ENCODE assay signal across 8 mouse cellular contexts in the genomic region with DNA sequence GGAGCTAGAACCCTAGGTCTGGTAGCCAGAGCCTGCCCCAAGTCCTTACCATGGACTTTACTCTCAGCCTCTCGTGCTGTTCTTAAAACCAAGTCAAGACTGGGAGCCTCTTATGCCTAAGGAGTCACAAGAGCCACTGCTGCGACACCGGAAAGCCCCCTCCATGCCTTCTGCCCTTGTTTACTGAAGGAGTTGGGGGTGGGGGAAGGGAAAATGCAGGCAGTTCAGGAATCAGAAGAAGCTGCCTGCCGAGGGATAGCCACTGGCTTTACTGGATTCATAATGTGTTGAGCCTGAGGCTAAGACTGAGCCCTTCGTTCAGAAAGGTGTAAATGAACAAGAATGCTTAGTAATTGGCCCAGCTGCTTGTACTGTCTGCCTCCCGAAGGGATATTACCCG. TPM values are rescaled to one million over a fixed set of nuclear protein-coding genes. Genes with fewer than 3 reads are reported as not detected.
DNase-seq lines count a peak whose midpoint lies in the region; ATAC-seq and TF ChIP-seq lines count a peak whose summit lies in the region.

No protein-coding gene starts in this region.

- no peak for ATAC-seq in embryonic facial prominence, embryonic 14.5 days (ENCODE audit: low read depth)
- peak; percentile 9; the same call in 1 of the 2 replicates for ATAC-seq in neural tube, embryonic 13.5 days (ENCODE audit: low read depth)

- peak overlapping the region; percentile 67 for H3K27ac ChIP-seq in liver, adult 2 months (replicated peaks; ENCODE audit: insufficient read depth, low read depth, low read length)
- H3K27ac ChIP-seq in embryonic facial prominence, embryonic 14.5 days (replicated peaks; ENCODE audit: low read depth, low read length): no peak overlapping the region
- peak overlapping the region; percentile 94 for H3K27ac ChIP-seq in limb, embryonic 10.5 days
- peak overlapping the region; percentile 83; the same call in 1 of the 2 replicates for H3K27ac ChIP-seq in neural tube, embryonic 13.5 days (replicated peaks)

- H3K27me3 ChIP-seq in liver, adult 2 months (ENCODE audit: control insufficient read depth, insufficient read depth, low read length): no peaks in the 10 kb centered on the region
- H3K27me3 ChIP-seq in embryonic facial prominence, embryonic 14.5 days (replicated peaks; ENCODE audit: control insufficient read depth, insufficient read depth, low read length): no peaks in the 10 kb centered on the region; the same call in 1 of the 2 replicates
- H3K27me3 ChIP-seq in limb, embryonic 10.5 days (ENCODE audit: low read depth, poor library complexity, severe bottlenecking): peaks cover 9% of the 10 kb centered on the region; the same call in 1 of the 2 replicates
- no peaks in the 10 kb centered on the region for H3K27me3 ChIP-seq in neural tube, embryonic 13.5 days

- peak; percentile 21 for DNase-seq in liver, adult 2 months (ENCODE audit: extremely low read depth, low read depth, low spot score)
- no peak for DNase-seq in liver
- no peak for DNase-seq in embryonic facial prominence, embryonic 14.5 days (ENCODE audit: low spot score)
- no peak for DNase-seq in limb, embryonic 10.5 days (ENCODE audit: low spot score)
- DNase-seq in frontal cortex, adult 2 months (ENCODE audit: extremely low spot score in 1 of 2, low spot score in 1 of 2): no peak
- DNase-seq in B cell, adult 2 months: no peak
- no peak for DNase-seq in thymus, postnatal 14 days

- TF ChIP-seq POLR2A in liver, adult 2 months (IDR thresholded peaks at IDR 0.05; ENCODE audit: extremely low read depth, insufficient read depth, low read length): no peak

- H3K9me3 ChIP-seq in embryonic facial prominence, embryonic 14.5 days (ENCODE audit: control insufficient read depth, low read length): no peaks in the 10 kb centered on the region
- no peaks in the 10 kb centered on the region for H3K9me3 ChIP-seq in limb, embryonic 10.5 days (replicated peaks)
- no peaks in the 10 kb centered on the region for H3K9me3 ChIP-seq in neural tube, embryonic 13.5 days

- H3K4me2 ChIP-seq in embryonic facial prominence, embryonic 14.5 days (ENCODE audit: low read depth, low read length): peak overlapping the region; percentile 96
- peak overlapping the region; percentile 98 for H3K4me2 ChIP-seq in neural tube, embryonic 13.5 days

- no peaks in the 10 kb centered on the region for H3K79me2 ChIP-seq in liver, adult 2 months (ENCODE audit: control insufficient read depth, insufficient read depth, low read length)

- no peaks in the 10 kb centered on the region for H3K36me3 ChIP-seq in liver, adult 2 months (ENCODE audit: control insufficient read depth, insufficient read depth, low read length)
- H3K36me3 ChIP-seq in embryonic facial prominence, embryonic 14.5 days (ENCODE audit: control insufficient read depth, insufficient read depth, low read length): peaks cover 22% of the 10 kb centered on the region
- peaks cover 28% of the 10 kb centered on the region for H3K36me3 ChIP-seq in limb, embryonic 10.5 days
- H3K36me3 ChIP-seq in neural tube, embryonic 13.5 days: peaks cover 15% of the 10 kb centered on the region

- TF ChIP-seq CTCF in liver, adult 2 months (IDR thresholded peaks at IDR 0.05; ENCODE audit: low read depth, low read length): no peak

- peaks cover 19% of the 10 kb centered on the region; the same call in 1 of the 2 replicates for H3K4me1 ChIP-seq in liver, adult 2 months (ENCODE audit: control insufficient read depth, insufficient read depth, low read length)
- H3K4me1 ChIP-seq in embryonic facial prominence, embryonic 14.5 days (ENCODE audit: control insufficient read depth, insufficient read depth, low read length): peaks cover 13% of the 10 kb centered on the region; the same call in 1 of the 2 replicates
- peaks cover 49% of the 10 kb centered on the region for H3K4me1 ChIP-seq in limb, embryonic 10.5 days
- peaks cover 46% of the 10 kb centered on the region for H3K4me1 ChIP-seq in neural tube, embryonic 13.5 days (replicated peaks)

- WGBS in liver, adult 2 months: 18% methylated on average over 7 of the region's 7 CpGs
- WGBS in embryonic facial prominence, embryonic 14.5 days: 5% methylated on average over 6 of the region's 7 CpGs
- 13% methylated on average over 7 of the region's 7 CpGs for WGBS in limb, embryonic 10.5 days
- WGBS in neural tube, embryonic 13.5 days: 9% methylated on average over 7 of the region's 7 CpGs

- H3K4me3 ChIP-seq in liver, adult 2 months (ENCODE audit: insufficient read depth, low read depth, low read length): peak overlapping the region; percentile 91; the same call in 1 of the 2 replicates
- H3K4me3 ChIP-seq in embryonic facial prominence, embryonic 14.5 days (ENCODE audit: low read depth, low read length): peak overlapping the region; percentile 98
- H3K4me3 ChIP-seq in limb, embryonic 10.5 days: peak overlapping the region; percentile 91
- H3K4me3 ChIP-seq in neural tube, embryonic 13.5 days: peak overlapping the region; percentile 82

- H3K9ac ChIP-seq in liver, adult 2 months (ENCODE audit: low read depth, low read length): peak overlapping the region; percentile 94
- H3K9ac ChIP-seq in embryonic facial prominence, embryonic 14.5 days (ENCODE audit: low read depth, low read length): peak overlapping the region; percentile 96
- peak overlapping the region; percentile 86 for H3K9ac ChIP-seq in neural tube, embryonic 13.5 days

RNA-seq across cellular contexts. Expression of a gene that starts 0.4 kb away (rescaled TPM):
- 20.6 and 21.6 TPM in 2 replicates for total RNA-seq in liver, adult 2 months (2014; rRNA removed)
- polyA plus RNA-seq in liver, adult 2 months (2012; rRNA removed): 34.2 and 34.9 TPM in 2 replicates
- polyA plus RNA-seq in embryonic facial prominence, embryonic 14.5 days (2014; fragmentation: Nextera tagmentation; extraction: Ambion mirVana): 77.9 and 89.3 TPM in 2 replicates
- 123 and 127 TPM in 2 replicates for polyA plus RNA-seq in limb, embryonic 10.5 days (2016; fragmentation: Nextera tagmentation; extraction: Ambion mirVana)
- polyA plus RNA-seq in neural tube, embryonic 13.5 days (2015; fragmentation: Nextera tagmentation; extraction: Ambion mirVana): 97.5 and 102 TPM in 2 replicates
- polyA plus RNA-seq in frontal cortex, adult 2 months (2012; rRNA removed): 42.3 and 45.3 TPM in 2 replicates

RNA-seq across cellular contexts. Expression of a gene that starts 29.7 kb away (rescaled TPM):
- 11.6 and 16.2 TPM in 2 replicates for total RNA-seq in liver, adult 2 months (2014; rRNA removed)
- 45.6 and 59.4 TPM in 2 replicates for polyA plus RNA-seq in liver, adult 2 months (2012; rRNA removed)
- 22.1 and 26.5 TPM in 2 replicates for polyA plus RNA-seq in embryonic facial prominence, embryonic 14.5 days (2014; fragmentation: Nextera tagmentation; extraction: Ambion mirVana)
- 13.3 and 13.8 TPM in 2 replicates for polyA plus RNA-seq in limb, embryonic 10.5 days (2016; fragmentation: Nextera tagmentation; extraction: Ambion mirVana)
- 11.1 and 12.7 TPM in 2 replicates for polyA plus RNA-seq in neural tube, embryonic 13.5 days (2015; fragmentation: Nextera tagmentation; extraction: Ambion mirVana)
- 229 and 240 TPM in 2 replicates for polyA plus RNA-seq in frontal cortex, adult 2 months (2012; rRNA removed)
